In genomic region chr11:63135622-63136021, GRCm38 (mm10) we compare ENCODE assay signal across 8 mouse cellular contexts. TPM values are rescaled to one million over a fixed set of nuclear protein-coding genes. Genes with fewer than 3 reads are reported as not detected.
DNase-seq lines count a peak whose midpoint lies in the region; ATAC-seq lines count a peak whose summit lies in the region.

No protein-coding gene starts in this region.

- peak; percentile 99 for DNase-seq in adipocyte (ENCODE audit: low spot score)
- peak; percentile 96 to 99 for DNase-seq in cerebellum, postnatal 4 days (ENCODE audit: low spot score in 2 of 2)
- DNase-seq in gastrocnemius, adult 8-10 months (ENCODE audit: low spot score in 2 of 2) = peak; percentile 91 to 93
- peak; percentile 71 for DNase-seq in induced T-regulatory cell, adult 2 months (ENCODE audit: low read depth)
- DNase-seq in left cerebral cortex, adult 9 months (ENCODE audit: low spot score in 2 of 2) = peak; percentile 82 to 97
- DNase-seq in right cerebral cortex, postnatal 14 days = peak; percentile 92
- peak; percentile 93 for DNase-seq in urinary bladder, postnatal 25 days (ENCODE audit: low spot score)

- ATAC-seq in megakaryocyte-erythroid progenitor cell, adult 5-6 weeks (replicated peaks; ENCODE audit: low FRiP score, low TSS enrichment, poor library complexity, severe bottlenecking) = peak; percentile 71

RNA-seq across cellular contexts. Expression of gene Pmp22, which starts 6.8 kb away (rescaled TPM):
- total RNA-seq in gastrocnemius, adult 8-10 months (2022) = 10 to 100 TPM; 12.7 to 25.4 (median 23.4) TPM
- not detected in 2 replicates for total RNA-seq in megakaryocyte-erythroid progenitor cell, adult 5-6 weeks (2014; fragmentation: Nextera tagmentation)
- not detected in 2 replicates for total RNA-seq in megakaryocyte-erythroid progenitor cell, adult 5-6 weeks (2017)

Comparison
In these comparisons a context has a peak if more than half of its experiments do, and no peak if none do; other contexts are left out.
1. Peak in every context shown above with its lines: DNase-seq and ATAC-seq.
2. RNA of gene Pmp22, which starts 6.8 kb away (total RNA-seq): 12.7 to 25.4 TPM in gastrocnemius, adult 8-10 months; not detected in megakaryocyte-erythroid progenitor cell, adult 5-6 weeks; every median in the first group is over 10 times any median in the second.